Mouse (Mus musculus): Measurements from ENCODE around the gene Col10a1.
"Not testable (repeated sequence)": the region's sequence is repeated elsewhere in the genome, so short reads cannot be mapped to it uniquely, and the experiment has no call there.

The Col10a1 gene

DNA sequence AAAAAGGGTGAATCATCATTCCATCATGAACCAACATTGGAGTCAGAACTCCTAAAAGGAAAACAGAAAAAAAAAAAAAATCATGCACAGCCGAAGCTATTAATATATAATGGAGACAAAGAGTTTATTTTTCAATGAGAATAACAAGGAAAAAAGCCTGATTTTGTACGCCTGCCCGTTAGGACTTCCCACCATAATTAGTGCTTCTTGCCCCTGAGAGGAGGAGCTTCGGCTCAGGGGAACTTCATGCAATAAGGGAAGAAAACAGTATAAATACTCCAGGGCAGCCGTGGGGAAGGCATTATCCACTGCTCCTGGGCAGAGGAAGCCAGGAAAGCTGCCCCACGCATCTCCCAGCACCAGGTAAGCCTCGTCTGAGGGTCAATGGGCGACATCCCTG, at the start of gene Col10a1:
TSS of gene Col10a1 (plus strand) at position 301 of the 400 bp plus-strand sequence.
- no peak for DNase-seq

GRCm38 (mm10) chr10:34341014-34341413, 48.8 kb upstream of the Col10a1 start:
- DNase-seq, result no peak

GRCm38 (mm10) chr10:34341886-34342285, 47.9 kb upstream of the Col10a1 start:
- no peak for DNase-seq

- DNase-seq, result no peak
Measured at GRCm38 (mm10) chr10:34352166-34352565, 37.6 kb upstream of the Col10a1 start.

- DNase-seq, result no peak
Measured at GRCm38 (mm10) chr10:34358263-34358662, 31.5 kb upstream of the Col10a1 start.

DNA sequence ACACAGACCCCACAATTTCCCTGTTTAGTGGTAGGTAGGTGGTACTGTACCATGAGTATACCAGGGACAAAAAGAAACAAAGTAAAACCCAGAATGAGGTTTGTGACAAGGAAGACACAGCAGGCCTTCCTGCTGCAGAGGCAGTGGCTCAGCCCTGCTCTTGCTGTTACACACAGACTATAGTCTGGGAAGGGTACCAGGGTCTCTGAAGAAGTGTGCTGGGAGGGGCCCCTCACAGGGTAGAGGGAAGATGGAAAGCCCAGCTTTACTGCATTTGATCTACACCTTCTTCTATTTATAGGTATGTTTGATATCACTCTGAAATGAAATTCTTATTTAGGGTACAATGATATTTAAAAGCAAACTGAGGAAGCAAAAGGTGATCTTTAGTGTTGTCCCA, 26.0 kb upstream of the Col10a1 start:
- DNase-seq, result no peak

GRCm38 (mm10) chr10:34368138-34368537, 21.6 kb upstream of the Col10a1 start:
- no peak for DNase-seq

- DNase-seq, result no peak
Measured at GRCm38 (mm10) chr10:34373332-34373731, 16.4 kb upstream of the Col10a1 start.

GRCm38 (mm10) chr10:34385636-34386035, 4.1 kb upstream of the Col10a1 start:
- no peak for DNase-seq

DNA sequence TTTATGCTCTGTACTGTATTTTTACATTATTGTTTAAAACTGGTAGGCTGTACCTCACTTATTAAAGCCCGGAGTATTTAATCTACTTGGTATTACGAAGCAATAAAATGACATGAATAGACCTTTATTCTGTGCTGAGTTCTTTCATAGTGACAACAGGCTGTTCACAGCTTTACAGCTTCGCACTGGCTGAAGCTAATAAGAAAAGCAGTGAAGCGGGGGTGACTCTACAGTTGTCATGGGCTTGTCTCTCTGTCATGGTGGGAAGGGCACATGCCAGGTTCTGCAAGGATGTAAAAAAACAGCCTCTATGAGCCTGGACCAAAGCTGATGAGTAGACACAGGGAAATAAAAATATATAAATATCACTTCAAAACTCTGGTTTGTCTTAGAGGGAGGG, 7.2 kb downstream of the Col10a1 start:
- no peak for DNase-seq

DNA sequence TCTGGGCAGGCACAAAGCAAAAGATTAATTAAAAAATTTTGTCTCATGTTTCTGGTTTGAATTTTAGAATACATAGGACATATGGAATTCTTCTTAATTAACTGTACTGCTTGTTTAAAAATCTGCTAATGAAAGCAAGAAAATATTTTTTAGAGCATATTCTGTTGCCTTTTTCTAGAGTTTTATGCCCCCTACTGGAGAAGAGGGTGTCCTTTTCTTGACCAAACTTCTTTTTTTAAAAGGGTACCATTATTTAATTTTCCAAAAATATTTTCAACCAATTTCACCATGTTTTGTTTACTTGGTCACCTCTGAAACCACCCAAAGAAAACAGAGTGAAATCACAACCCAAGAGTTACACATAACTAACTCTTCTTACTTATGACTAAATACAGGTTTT, 9.5 kb downstream of the Col10a1 start:
- no peak for DNase-seq

- peak; percentile 91 to 94 for DNase-seq
Measured at GRCm38 (mm10) chr10:34418204-34418756, 28.5 kb downstream of the Col10a1 start, which contains the start of gene Nt5dc1. TSS of gene Nt5dc1 (minus strand) at chr10:34418552.

GRCm38 (mm10) chr10:34418794-34419193, 29.0 kb downstream of the Col10a1 start:
- DNase-seq, result not testable (repeated sequence)

DNA sequence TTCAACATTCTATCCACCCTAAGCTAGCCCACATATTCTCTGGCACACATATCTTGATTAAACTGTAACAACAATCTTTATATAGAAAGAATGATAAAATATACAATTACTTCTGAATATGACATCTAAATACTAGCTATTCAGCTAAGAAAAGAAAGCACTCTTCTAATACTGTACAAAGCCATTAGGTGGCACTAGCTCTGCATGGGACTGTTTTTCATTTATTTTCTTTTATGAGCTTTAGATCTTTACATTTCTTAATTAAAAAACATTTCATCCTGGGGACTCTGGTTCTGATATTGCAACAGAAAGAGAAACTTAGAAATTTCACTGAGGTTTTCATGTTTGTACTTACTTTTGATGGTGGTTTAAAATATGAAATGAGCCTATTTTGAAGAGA, 42.0 kb downstream of the Col10a1 start:
- no peak for DNase-seq

- not testable (repeated sequence) for DNase-seq
Measured at GRCm38 (mm10) chr10:34434191-34434590, 44.4 kb downstream of the Col10a1 start.

Measured in kidney, adult 8-10 months (tissue).